Mouse (Mus musculus) regulatory T cell (primary cell): ENCODE results near the gene Ror2.

Experiments used
- in situ Hi-C: fragments of 300-600 bp; cut with MboI, MseI; formaldehyde crosslinking; loops from one replicate; pipeline ENCODE4 v1.15.1; 2025; ENCODE audit warnings: high pct_unique_total_duplicates

Ror2 gene

DNA sequence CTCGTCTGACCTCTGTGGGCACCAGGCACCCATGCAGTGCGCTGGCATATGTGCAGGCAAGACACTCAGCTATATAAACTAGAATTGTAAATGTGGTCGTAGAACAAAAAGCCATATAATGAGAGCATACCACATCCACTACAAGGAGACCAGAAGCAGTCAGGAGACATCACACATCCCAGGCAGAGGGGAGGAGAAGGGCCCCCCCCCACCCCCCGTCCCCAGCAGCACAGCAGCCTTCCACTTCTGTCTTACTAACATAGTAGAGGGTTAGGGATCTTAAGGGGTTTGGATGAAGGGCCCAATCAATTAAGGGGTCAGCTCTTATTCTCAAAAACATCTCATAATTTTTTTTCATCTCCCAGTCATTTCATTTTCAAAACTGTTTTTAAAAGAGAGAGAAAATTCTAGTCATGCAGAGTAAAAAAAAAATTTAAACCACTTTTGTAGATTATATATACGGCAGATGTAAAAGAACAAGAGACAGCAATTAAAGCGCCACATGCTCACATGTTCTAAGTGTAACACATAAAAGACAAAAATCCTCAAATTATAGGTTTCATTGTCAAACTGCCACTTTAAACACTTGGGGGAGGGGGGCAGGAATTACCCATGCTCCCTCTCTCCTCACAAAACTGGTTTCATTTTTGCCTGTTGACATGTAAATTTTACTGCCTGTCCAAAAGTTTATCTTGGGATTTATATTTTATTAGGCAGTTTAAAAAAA lies 89.8 kb downstream of the Ror2 start:
- in situ Hi-C loops = no loop called here

DNA sequence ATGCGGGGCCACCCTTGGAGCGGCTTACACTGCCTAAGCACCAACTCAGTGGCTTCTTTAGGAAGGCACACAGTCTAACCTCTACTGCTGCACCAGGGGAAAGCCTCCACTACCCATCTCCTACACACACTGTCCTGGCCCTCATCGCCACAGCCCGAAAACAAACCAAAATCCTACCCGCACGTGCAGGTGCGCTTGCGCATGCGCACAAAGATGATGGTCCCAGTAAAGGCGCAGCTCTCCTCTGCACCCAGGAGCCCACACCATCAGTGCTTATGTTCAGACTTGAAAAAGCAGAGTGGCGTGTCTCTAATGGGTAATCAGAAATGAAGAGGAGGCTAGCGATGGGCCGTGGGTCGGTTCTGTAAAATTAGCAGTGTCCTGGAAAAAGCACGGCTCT lies 91.6 kb downstream of the Ror2 start:
- in situ Hi-C loops = no loop called here

DNA sequence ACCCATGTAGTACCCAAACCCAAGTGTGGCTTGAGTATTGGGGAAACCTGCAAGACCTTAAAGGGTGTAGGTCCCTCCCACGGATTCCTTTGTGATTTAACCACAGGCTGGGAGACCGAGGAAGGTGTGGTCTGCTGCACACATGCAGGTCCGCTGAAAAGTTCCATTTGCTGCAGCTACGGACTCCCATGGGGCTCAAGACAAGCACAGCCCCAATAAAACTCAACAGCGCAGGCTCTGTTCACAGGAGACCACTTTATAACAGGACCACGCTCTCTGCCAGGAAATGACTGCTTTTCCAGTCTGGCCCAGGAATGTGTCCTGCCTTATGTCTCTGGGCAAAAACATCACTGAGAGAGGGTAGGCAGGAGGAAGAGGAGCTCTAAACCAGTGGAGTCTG lies 92.2 kb downstream of the Ror2 start:
- in situ Hi-C loops = no loop called here

DNA sequence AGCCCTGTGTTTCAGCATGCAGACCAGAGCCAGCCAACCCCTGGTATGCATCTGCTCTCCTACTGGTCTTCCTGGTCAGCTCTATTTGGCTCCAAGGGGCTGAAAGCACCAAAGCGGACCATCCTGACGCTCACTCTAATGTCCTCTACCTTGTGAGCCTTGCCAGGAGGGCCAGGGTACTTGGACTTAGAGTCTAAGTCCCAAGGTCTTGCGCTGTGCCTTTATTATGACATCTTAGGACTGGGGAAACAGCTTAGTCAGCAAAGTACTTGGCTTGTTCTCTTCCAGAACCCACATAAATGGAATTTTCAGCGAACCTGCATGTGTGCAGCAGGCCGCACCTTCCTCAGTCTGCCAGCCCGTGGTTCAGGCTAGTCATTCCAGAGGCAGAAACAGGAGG lies 93.6 kb downstream of the Ror2 start:
- in situ Hi-C loops = no loop called here

DNA sequence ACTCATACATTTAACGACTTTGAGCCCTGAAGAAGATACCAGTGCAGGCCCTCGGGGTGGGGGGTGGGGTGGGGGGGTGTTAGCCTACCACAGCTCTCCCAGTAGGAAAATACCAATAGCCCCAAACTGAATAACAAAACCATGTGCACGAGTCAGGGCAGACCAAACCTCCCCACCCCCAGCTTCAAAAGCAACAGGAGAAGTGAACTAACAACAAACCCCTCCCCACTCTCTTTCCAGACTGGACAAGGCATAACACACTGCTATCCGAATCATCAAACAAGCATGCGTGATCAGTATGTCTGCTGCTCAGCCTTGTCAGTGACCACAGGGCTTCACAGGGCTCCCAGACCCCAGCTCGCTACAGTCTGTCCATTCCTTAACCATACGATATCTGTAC lies 94.3 kb downstream of the Ror2 start:
- in situ Hi-C loops = no loop called here

DNA sequence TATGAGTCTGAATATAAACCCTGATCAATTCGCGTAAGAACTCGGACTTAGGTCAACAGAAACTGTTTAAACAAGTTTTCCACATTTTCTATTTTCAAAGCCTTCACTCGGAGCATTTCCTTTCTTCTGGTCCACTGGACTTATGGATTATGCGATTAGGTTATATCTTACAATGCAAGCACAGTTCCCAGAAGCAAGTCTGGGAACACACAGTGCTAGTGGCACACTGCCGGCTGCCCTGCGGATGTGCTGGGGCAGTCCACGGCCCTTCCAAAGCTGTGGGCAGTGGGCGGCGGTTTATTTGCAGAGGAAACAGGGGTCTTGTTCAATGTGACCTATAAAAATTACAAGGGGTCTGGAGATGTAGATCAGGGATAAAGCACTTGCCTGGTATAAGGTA lies 97.0 kb downstream of the Ror2 start:
- in situ Hi-C loops = loop anchor here (10.0 kb wide), 1 partner anchor 1536 kb away; no protein-coding TSS in a partner anchor

DNA sequence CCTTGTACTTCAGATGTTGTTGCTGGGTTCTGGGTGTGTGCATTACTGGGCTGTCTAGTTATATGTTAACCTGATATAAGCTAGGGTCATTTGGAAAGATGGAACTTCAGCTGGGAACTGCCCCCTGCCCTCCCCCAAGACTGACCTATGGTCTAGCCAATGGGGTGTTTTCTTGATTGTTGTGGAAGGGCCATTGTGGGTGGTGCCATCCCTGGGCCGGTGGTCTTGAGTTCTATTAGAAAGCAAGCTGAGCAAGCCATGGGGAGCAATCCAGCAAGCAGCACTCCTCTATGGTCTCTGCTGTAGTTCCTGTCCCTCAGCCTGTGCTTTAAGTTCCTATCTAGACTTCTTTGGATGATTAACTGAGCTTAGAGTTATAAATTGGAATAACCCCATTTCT lies 101.1 kb downstream of the Ror2 start:
- in situ Hi-C loops = loop anchor here (10.0 kb wide), 1 partner anchor 1540 kb away; no protein-coding TSS in a partner anchor

DNA sequence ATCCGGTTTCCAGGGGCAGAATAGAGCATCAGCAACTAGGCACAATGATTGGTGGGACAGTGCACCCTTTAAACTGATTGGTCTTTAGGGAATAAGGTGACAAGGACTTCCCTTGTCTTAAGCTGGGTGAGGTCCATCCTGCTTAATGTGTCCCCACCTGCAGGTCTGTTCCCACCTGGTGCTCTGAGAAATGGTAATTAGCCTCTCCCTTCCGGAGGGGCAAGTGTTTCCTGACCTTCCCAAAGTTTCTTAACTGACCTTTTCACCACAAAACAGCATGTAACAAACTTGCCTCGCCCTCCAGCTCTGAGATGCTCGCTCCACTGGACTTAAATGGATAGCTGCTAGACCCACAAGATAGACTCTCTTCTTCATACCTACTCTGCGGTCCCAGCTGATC lies 101.8 kb downstream of the Ror2 start:
- in situ Hi-C loops = loop anchor here (10.0 kb wide), 1 partner anchor 1541 kb away; no protein-coding TSS in a partner anchor

DNA sequence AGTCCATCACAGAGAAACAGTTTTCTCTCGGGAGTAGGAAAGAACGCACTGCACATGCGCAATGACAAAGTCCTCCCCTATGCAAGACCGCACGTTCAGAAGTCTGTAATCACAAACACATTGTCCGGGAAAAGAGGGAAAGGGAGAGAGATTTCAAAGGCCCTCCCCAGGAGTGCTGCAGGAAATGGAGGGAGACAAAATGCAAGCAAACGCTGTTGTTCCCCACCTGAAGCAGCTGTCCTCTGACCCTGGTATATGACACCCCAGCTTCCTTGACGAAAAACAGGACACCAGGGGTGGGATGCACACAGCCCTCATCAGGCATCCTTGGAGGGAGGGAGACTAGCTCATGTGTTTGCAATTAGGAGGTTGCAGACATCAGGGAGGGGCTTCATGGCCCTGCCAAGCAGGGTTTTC lies 102.8 kb downstream of the Ror2 start:
- in situ Hi-C loops = loop anchor here (10.0 kb wide), 1 partner anchor 1542 kb away; no protein-coding TSS in a partner anchor

DNA sequence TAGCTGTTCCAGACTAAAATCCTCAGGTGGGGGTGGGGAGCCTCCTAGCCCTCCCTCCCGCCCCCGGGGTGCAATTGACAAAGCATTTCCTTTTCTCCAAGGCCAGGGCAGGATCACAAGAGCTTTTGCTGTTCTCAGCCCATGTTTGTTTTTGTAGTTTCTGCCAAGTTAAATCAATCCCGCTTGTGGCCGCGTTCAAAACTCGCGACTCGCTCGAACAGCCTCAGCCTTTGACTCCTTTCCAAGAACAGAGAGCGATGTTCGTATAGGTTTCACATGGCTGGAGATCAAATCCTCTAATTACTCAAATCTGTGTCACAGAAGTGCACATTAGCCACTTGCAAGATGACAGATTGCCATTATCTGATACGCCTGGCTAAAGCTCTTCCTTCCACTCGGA lies 107.3 kb downstream of the Ror2 start:
- in situ Hi-C loops = no loop called here

DNA sequence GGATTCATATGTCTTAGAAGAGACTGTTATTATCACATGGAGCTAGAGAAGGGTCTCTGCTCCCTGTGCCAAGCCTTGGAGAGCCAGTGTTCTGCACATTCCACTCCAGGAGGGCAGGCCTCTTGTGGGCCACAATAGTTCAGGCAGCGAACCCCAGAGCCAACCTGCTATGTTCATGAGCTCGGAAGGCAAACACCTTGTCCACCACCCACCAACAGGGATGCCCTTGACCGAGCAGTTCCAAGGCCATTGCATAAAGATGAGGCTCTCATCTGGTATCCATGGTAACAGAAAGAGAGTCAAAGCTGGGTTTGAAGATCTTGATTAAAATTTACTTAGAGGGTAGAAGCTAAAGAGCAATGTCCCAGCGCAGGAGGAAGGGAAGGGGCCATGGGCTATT lies 107.8 kb downstream of the Ror2 start:
- in situ Hi-C loops = no loop called here

DNA sequence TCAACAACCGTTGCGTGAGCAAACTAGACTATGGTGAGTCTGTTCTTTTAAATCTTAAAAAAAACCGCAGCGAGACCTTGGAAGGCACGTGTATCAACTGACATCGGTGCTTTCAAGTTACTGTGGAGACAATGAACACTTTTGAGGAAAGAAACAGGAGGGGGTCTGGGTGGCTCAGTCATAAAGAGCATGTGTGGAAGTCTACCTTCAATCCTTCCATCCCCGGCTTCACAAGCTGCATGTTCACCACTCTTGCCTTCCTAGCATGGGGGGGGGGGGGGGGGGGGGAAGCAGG lies 108.6 kb downstream of the Ror2 start:
- in situ Hi-C loops = no loop called here

DNA sequence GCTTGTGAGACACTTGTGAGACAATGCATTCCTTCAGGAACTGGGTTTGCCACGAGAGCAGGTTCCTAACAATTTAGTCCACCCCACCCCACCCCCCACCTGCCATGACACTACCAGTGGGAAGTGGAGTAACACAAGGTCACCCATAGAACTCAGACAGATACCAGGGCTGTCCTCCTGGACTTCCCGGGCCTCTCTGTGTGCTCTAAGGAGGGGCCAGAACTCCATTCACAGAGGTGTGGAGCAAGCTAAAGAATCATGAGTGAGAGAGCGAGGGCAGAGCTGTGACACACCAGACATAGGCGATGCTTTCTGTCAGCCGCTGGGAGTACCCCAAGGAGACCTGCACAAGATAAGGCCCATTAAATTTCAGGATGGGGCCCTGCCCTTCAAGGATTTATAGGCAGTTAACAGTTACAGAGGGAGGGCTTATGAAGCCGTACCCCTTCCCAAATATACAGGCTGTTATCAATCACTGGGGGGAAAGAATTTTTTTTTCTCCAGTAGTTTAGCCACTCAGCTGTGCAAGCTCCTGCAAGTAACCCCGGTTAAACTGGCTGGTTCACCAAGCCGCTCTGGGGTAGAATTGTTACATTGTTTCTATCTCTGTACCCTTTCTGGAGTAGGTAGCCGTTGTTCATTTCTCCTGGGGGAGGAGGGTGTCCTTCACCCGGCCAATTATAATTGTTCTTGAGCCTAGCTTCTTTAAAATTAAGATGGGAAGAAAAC lies 109.1 kb downstream of the Ror2 start:
- in situ Hi-C loops = no loop called here

DNA sequence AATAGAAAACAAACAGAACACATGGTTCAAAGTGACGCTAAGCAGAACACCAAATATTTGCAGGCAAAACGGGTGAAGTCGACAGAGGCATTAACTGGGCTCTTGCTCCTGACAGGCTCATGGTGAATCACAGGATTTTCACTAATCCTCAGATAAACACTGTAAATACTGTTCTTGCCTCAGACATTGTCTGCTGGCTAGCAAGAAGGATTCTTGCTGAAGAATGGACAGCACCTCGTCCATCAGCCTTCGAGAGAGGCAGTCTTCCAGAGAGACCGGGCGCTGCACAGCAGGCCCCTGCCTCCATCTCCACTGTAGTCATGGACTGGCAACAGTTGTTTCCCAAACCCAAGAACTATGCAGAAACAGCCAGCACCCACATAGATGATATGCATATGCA lies 110.9 kb downstream of the Ror2 start:
- in situ Hi-C loops = no loop called here

DNA sequence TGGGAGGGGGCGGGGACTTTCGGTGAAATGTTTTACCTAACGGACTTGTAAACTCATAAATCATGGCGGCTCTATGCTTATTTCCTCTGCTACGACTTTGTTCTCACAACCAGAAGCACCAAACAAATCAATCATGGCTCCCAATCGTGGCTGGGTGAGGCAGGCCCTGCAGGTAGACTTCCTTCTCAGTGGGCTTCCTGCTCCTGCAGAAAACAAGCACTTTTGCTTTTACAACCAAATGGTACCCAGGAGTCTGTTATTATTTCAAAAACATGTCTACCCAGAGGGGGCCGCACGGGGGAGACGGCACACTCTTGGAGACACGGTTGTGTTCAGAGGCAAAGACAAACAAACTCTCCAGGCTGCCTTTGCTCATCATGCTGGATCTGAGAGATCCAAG lies 122.3 kb downstream of the Ror2 start:
- in situ Hi-C loops = no loop called here

DNA sequence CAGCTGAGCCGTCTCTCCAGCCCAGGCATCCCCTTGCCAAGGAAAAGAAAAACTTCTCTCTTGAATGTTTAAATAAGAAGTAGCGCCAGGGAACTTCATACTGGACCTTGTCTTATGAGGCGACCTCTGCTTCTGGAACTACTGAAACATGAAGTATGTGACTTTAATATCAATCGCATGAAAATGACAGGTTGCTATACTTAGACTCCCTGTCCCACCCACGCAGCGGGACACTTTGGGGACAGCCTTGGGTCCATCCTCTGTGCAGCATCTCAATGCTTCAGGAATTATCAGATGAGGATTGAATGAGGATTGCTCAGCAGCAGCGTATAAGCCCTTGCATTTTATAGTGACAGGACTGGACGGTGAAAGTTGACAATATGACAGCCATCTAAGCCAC lies 122.9 kb downstream of the Ror2 start:
- in situ Hi-C loops = no loop called here

DNA sequence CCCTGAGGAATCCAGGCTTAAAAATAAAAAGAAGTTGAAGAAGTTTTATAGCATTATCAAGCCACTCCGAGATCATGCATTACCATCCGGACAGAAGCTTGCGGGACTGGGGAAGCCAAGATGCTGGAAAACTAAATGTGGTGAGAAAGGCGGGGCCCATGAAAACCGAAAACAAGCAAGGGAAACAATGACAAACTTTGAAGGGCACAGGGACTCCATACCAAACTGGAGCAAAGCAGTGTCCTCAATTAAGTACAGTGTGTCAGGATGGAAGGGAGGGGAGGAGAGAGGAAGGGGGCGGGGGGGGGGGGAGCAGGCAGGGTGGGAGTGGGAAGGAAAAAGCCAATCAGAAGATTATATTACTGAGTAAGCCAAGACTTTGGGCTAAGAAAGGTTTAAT lies 126.4 kb downstream of the Ror2 start:
- in situ Hi-C loops = no loop called here

DNA sequence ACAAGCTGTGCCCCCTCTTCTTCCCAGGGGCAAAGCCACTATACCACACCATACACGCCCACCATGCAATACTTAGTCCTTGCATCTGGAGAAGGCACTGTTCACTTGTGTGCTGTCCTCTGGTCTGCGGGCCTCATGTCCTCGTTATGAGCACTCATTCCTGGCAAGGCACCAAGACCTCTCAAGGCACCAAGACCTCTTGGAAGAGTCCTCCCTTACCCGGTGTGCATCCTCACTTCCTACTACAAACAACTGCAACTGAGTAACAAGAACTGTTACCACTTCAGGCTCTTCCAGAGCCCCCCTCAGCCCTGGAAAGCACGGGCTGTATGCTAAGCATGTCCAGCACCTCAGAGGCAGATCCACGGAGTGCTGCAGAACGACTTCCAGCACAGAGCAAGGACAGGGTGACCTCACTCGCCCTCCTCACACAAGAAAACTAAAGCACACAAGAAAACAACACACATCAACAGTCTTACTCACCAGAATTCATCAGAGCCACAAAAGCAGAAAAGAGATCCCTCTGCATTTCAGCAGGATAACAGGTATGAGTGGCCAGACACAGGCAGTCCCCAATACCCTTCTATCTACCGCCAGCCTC lies 127.4 kb downstream of the Ror2 start:
- in situ Hi-C loops = no loop called here

DNA sequence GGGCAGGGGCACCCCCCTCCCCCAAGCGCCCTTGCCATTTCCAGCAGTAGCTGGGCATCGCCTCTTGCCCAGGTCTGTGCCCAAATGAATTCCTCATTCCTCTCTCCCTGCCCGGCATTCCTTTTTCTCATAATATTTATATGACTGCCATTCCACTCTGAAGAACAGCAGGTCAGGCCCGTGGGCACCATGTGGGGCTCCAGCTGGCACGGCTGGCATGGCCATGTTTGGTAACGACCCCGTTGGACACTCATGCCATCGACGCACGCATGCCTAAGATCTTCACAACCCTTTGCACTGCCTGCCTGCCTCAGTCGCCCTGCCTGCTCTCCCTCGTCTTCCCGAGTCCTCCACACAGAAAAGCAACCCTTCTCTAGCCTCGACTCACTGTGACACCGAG lies 129.0 kb downstream of the Ror2 start:
- in situ Hi-C loops = no loop called here

DNA sequence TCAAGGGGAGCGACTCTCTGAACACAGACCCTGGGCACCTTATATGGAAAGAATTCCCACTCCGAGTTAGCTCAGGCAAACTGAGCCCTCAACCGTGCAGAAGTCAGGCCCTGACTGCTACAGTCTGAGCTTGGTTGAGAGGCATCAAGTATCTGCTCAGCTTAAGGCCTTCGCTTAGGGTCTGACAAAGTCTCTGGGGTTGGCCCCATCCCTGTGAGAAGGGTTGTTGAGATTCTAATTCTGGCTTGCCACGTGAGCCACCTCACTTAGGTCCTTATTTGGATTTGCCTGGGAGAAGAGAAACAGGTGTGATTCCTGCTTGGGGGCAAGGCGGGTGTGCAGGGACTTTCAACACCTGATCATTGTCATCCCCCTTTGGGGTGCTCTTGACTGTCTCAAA lies 129.6 kb downstream of the Ror2 start:
- in situ Hi-C loops = no loop called here

DNA sequence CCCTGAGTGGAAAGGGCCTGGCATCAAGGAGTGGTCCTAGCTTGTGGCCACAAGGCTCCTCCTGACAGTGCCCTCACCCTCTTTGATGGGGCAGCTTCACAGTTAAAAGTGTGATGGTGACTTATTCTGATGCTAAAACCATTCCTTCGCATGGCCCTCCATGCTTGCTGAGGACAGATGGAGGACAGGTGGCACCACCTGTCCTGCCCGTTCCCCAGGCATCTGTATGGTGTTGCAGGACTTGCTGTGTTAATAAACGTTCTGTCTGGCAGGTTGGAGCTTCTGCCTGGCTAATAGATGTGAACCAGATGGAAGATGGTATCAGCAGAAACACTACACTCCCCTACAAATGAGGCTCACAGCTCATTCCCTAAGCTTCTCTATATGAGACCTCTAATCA lies 140.4 kb downstream of the Ror2 start:
- in situ Hi-C loops = no loop called here

DNA sequence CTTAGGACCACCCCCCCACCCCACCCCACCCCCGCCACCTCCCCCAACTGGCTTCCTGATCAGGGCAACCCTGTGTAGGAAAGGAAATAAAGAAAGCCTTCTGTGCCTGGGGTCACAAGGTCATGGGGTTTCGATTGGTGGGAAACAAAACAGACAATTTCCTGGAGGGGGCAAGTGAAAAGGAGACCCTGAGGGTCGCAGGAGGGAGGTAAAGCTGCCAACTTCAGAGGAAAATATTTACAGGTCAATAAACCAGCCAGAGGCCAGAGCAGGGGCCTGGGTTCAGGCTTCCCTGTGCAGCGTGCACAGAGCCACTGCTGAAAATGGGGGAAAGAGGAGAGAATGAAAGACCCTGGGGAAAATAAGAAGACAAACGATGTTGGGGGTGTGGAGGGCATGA lies 142.8 kb downstream of the Ror2 start:
- in situ Hi-C loops = no loop called here

DNA sequence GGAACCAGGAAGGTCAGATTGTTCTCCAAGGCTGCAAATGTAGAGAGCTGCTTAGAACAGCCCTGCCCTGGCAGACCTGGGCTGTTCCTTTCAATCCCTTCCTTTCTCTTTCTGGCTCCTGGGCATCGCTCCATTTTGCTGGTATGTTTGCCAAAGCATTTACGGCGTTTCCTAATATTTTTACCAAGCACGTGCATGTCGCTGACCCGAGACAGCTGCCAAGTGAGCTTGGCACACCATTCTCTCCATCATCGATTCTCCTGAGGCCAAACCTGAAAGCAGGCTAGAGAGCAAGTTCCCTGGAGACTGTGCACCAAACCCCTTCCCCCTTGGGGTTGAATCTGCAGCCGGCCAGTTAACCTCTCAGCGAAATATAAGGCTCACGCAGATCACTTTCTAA lies 143.7 kb downstream of the Ror2 start:
- in situ Hi-C loops = no loop called here
